Mouse (Mus musculus): ENCODE measurements around the gene Iqcd.
A peak's percentile ranks its signal among the peaks of the same experiment; 100 is the strongest.

DNA sequence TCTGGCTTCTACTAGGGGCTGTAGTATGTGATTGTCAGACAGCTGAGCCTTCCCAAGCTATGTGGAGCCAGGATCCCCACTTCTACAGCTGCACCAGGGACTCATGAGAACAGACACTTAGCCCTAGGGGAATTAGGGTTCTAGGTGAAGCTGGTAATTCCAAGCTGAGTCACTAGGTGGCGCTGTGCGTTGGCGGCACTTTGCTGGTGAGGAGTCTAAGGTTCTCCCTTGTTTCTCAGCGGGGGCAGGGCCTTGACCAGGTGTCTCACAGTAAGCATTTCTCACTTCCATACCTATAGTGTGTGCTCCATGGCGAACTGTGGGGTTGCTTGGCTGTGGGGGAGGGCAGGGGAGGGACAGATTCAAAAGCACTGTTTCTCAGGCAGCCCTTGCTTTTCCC is 30.4 kb downstream of the Iqcd start:
- TF ChIP-seq POLR2A (IDR thresholded peaks at IDR 0.05; ENCODE audit: low read depth, low read length): no peak
- TF ChIP-seq CTCF (conservative IDR thresholded peaks at IDR 0.05; ENCODE audit: insufficient read depth, insufficient read length, low read depth, low read length): peak; percentile 89
